Mouse (Mus musculus) brain, embryonic 18.5 days (tissue): Measurements from ENCODE around the gene Fam160b1.

Source experiments
- DNase-seq: peaks from one replicate; pipeline ENCODE4 v3.0.0-alpha.2; 2012; ENCODE audit warnings: low read depth, low spot score

Fam160b1 gene

GRCm38 (mm10) chr19:57344678-57345077, 15.8 kb upstream of the Fam160b1 start:
- DNase-seq, result no peak

- no peak for DNase-seq
Observed at GRCm38 (mm10) chr19:57349096-57349495, 11.4 kb upstream of the Fam160b1 start.

DNA sequence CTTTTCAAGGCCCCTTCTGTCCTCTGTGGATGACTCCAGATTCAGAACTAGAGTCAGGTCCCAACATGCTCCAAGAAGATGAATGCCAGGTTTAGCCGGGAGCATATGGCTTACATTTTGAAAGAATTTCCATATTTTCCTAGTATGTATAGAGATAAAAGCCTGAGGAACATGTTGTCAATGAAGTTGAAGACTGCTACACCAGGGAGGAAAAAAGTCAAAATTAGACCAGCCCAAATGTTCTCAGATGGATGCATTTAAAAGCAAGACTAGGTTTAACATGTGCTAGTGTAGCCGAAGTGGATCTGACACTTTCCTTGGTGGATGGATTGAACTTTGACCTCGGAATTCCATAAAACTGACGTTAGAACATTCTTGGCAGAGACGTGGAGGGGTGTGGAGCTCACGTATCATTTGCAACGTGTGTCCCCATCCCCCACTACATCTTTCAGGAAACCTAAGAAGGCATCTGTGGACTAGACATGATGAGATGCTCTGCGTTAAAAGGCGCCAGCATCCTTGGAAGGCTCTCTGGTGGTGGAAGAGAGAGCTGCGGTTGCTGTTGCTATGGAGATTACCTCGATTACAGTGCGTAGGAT, 8.0 kb upstream of the Fam160b1 start:
- DNase-seq, result no peak

DNA sequence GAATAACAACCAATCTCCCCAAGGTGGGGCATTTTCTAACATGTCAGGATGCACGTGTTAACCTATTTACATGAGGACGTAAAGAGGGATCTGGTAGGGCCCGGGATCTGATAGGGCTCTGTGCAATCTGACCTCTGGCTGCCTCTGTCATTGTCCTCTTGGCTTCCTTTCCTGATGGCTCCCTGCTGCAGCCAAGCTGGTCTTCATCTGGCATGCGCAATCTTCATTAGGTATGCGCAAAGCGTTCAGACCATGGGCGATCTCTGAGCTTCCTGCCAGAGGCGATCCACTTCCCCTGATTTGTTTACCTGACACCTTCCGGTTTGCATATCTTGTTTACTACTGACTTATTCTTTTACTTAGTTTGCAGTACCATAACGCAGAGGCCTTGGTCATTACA, 7.3 kb upstream of the Fam160b1 start:
- no peak for DNase-seq

DNA sequence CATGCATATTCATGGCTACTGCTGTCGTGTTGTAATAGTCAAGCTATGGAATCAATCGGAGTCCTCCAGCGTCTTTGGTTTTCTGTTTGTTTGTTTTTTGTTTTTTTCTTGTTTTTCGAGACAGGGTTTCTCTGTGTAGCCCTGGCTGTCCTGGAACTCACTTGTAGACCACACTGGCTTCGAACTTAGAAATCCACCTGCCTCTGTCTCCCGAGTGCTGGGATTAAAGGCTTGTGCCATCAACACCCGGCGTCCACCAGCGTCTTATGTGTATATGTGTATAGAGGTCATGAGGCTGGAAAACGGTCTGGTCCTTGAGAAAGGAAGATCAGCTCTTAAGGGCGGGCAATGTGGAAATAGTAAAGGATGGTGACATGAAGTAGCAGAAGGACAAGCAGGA, 6.4 kb upstream of the Fam160b1 start:
- DNase-seq, result no peak

DNA sequence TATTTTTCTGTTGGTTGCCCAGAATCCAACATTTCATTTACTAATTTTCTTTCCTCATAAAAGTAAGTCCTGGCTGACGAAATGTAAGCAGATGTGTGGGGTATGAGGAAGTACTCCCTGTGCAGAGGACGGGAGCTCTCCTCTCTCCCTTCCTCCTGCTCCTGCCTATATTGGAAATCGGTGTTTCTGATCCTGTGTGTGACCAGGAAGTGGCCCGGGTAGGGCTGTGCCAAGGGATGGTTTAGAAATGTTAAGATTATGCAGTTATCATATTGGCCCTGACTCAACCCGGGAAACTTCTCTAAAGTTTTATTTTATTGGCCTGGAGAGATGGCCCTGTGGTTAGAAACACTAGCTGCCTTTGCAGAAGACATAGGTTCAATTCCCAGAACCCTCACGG, 5.8 kb upstream of the Fam160b1 start:
- no peak for DNase-seq

GRCm38 (mm10) chr19:57355451-57356251, 4.8 kb upstream of the Fam160b1 start:
- no peak for DNase-seq

DNA sequence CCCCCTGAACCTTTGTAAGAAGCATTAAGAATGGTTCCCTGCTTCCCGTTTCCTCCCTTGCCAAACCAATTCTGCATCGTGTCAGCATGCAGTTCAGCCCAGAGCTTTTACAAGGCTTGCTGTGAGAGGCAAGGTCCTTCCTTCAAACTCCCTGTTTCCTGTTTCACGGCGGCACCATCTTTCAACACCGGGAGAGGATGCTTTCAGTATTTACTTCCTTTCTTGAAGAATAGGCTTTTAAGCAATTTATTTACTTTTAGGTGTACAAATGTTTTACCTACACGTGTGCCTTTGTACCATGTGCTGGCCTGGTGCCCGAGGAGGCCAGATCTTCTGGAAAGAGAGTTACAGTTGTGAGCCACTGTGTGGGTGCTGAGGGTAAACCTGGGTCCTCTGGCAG, 4.2 kb upstream of the Fam160b1 start:
- DNase-seq, result no peak

DNA sequence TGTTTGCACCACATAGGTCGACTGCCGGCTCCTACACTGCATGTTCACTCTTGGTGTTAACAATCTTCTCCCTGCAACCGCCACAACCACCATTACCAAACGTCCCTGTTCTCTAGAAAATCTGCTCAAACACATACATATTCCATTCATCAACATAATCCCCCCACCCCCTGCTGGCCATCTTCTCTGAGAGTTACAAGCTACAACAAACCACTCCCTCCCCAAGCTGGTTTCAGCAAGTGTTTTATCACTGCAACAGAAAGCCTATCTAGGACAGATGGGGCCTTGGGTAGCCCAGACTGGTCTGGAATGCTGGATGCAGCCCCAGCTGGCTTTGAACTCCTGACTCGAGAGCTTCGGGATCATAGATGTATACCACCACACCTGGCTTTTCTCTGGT, 3.2 kb upstream of the Fam160b1 start:
- no peak for DNase-seq

DNA sequence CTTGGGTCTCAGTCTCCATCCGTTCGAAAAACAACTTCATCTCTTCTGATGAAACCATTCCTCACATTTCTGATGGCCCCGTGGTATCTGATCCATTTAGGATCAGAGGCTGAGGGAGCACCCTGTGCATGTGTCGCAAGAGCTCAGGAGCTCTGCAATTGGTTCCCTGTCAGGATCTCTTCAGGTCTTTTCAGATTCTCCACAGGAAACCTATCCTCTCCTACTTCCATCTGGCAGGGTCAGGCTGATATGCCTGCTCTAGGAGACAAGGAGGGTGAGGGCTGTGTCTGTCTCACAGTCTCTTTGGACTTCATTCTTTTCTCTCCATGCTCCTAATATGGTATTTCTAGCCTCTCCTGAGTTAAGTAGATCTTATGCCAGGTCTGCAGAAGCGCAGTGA, 2.7 kb upstream of the Fam160b1 start:
- DNase-seq, result no peak

DNA sequence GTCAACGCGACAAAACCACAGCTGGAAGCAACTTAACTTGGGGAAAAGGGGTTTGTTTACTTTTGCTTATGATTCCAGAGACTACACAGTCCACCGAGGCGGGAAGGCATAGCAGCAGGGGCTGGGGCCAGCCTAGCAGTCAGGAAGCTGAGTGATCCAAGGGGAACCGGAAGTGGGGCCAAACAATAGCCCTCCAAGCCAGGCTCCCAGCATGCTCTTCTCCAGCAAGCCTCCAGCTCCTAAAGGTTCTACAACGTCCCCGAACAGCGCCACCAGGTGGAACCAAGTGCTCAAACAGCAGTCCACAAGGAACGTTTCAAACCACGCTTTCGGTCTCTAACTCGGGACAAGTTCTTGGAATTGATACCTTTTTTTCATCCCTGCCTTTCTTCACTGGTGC, 2.2 kb upstream of the Fam160b1 start:
- DNase-seq, result no peak

- no peak for DNase-seq
Observed at GRCm38 (mm10) chr19:57358836-57359598, 1.5 kb upstream of the Fam160b1 start.

DNA sequence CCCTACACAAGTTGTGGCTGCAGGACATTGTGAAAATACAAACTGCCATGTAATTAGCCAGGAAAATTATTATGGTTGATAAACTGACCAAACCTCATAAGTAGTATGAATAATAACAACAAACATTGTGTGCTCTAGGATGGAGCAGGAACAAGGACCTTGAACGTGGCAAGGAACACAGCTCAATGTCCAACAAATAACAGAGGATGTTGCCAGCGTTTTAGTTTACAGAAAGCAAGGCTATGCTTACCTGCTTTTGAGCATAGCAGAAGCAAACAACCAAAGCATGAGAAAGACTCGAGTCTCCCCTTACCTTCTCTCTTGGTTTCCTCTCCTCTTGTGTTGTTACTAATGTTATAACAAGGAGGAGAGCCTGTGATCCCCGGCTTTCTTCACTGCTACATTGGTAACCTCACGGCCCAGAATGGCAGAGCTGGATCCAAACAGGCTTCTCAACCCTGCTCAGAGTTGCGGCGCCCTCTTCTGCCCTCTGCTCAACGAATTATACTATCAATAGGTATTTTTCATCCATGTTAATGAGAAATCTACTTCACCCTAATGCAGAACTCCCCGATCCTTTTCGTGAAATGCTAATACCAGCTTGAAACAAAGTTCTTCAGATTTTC, 666 bp upstream of the Fam160b1 start:
- no peak for DNase-seq

DNA sequence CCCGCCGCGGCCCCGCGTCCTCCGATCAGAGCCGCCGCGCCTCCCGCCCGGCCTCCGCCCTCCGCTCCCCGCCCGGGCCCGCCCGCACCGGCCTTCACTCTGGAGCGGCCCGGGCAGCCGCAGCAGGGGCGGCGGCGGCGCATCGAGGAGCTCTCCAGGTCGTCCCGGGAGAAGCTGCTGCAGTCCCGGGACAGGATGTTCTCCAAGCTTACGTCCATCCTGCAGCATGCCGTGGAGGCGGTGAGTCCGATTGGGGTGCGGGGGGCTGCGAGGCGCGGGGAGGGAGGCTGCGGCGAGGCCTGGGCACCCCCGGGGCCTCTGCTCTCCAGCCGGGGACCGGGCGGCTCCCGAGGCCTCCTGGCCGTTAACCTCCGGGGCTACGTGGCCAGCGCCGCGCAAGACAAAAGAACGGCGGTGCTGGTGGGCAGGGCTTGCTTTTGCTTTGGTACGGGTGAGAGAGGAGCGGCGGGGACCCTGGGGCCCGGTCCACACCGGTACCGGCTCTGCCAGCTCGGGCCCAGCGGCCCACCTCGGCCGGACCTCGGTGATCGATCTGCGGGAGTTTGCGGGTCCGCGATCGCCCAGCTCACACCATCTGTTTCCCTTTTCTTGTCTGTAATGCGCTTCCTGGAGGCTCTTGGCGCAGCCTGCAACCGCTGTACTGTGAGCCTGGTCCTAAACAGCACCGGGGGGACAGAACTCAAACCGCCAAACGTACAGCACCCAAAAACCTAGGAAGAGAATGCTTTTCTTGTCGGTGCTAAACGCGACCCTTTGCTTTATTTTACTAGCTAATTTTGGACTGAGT, 855 bp downstream of the Fam160b1 start:
- DNase-seq, result no peak

- no peak for DNase-seq
Observed at GRCm38 (mm10) chr19:57361939-57362307, 1.4 kb downstream of the Fam160b1 start.

- no peak for DNase-seq
Observed at GRCm38 (mm10) chr19:57362586-57362985, 2.1 kb downstream of the Fam160b1 start.

DNA sequence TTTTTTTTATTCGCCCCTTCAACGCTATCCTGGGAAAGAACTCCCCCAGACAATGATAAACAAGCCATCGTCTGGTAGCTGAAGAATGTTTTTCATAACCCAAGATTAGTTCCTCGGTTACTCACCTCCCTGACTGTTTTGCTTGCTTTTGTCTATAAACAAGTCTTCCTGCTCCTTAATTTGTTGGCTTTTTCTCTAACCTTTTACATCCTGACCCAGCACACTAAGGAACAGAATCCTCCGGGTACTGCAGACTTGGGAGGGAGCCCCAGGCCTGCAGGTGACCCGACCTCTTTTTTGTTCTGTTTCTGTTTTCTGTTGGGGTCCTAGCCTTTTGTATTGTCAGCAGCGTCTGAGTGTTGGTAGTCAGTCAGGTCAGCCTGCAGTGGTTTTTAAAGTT, 2.6 kb downstream of the Fam160b1 start:
- no peak for DNase-seq

- DNase-seq, result no peak
Observed at GRCm38 (mm10) chr19:57363538-57363937, 3.1 kb downstream of the Fam160b1 start.

- DNase-seq, result no peak
Observed at GRCm38 (mm10) chr19:57364942-57365673, 4.6 kb downstream of the Fam160b1 start.

DNA sequence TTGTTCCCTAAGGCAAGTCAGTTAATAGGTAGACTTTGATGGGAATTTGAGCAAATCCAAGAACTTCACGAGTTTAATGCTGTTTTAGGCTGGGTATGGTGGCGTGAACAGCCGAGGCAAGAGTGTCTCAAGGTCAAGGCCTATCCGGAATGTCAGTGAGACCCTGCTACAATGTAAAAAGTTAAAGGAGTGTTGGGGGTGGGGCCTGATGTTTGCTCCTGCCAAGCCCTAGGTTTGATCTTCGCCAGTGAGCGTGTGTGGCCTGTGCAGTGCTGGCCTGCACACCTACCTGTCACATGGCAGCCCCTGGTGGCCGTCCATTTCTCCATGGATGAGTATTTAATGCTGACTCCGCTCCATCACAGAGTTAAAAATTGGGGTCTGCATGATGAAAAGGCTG, 5.5 kb downstream of the Fam160b1 start:
- no peak for DNase-seq

DNA sequence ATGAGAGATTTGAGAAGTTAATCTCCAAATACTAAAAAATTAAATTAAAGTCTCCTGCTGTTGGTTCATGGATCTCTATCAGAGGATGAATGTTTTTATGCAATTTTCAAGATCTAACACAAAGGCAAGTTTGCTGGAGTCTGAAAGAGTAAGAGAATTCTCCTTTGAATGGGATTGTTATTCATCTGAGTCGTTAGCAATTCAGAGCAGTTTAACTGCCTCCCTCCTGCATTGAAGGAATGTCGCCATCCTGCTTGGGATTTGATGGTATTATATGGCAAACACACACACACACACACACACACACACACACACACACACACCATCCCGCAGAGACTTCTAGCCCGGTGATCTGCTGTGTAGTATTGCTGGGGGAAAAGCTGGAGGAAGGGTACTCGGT, 6.1 kb downstream of the Fam160b1 start:
- DNase-seq, result no peak
